Mouse (Mus musculus) megakaryocyte-erythroid progenitor cell, adult 5-6 weeks (primary cell): ENCODE data around the gene Esyt1. TPM values are rescaled to one million over a fixed set of nuclear protein-coding genes. Genes with fewer than 3 reads are reported as not detected.

Experiments used
- ATAC-seq: replicated peaks from 2 replicates; pipeline ENCODE4 v1.8.0; 2016; ENCODE audit warnings: mild to moderate bottlenecking, inconsistent platforms; ENCODE audit not compliant: severe bottlenecking, poor library complexity, low FRiP score, low TSS enrichment
- total RNA-seq, 2 experiments: library from RNA; stranded (forward) in 1 of 2; stranded (reverse) in 1 of 2; fragments of 200-1000, 215-1000 nt in 1 of 2; fragments of >200 nt in 1 of 2; fragmentation: Nextera tagmentation in 1 of 2; gene quantifications; 2 replicates each; pipeline ENCODE4 v1.2.3; 2014 to 2017

Esyt1 gene
- total RNA-seq, 2 experiments from 2014 or later = 49.7 to 66.2 TPM

DNA sequence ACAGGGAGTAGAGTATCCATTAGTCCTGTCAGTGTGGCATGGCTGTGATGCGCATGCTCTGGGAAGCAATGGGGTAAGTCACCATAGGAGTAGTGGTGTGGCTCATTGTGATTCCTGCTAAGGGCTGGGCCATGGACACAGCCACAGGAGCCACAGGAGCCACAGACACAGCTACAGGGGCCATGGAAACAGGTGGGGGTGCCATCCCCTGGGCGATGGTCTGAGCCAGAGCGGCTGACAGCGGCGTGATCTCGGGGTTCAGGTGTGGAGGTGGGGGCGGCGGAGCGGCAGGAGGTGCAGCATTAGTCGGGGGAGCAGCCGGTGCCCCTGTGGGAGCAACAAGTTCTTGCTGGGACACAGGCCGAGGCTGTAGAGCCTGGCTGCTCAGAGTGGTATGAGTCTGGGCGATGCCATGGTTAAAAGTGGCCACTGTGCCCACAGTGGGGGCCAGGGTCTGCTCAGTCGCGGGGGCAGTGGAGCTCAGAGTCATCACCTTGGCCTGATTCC lies 18.5 kb upstream of the Esyt1 start:
- ATAC-seq = no peak

GRCm38 (mm10) chr10:128543100-128543499 lies 17.4 kb upstream of the Esyt1 start:
- no peak for ATAC-seq

GRCm38 (mm10) chr10:128538340-128538870 lies 12.7 kb upstream of the Esyt1 start:
- ATAC-seq = no peak

DNA sequence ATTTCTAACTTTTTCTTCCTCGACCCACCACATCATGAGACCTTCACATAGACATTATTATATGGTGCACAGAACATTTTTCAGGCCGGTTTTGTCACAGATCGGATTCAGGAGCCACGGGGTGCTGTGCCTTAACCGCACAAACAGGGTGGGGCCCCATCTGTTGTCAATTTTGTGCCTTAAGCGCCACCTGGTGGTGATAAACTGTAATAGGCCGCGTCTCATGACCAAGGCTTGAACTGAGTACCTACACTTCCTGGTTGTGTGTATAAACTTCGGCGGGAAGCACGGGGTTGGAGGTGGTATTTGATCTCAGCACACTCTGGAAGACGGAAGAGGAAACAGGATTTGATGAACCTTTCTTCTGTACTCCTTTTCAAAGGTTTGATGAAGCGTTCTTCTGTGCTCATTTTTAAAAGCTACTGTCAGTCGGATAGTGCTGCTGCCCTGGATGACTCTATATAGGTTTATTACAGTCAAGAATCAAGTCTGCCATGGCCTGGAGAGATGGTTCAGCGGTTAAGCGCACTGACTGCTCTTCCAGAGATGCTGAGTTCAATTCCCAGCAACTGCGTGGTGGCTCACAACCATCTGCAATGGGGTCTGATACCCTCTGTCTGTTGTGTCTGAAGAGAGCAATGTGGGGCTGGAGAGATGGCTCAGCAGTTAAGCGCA lies 10.7 kb upstream of the Esyt1 start:
- ATAC-seq = peak; percentile 97

- ATAC-seq = peak; percentile 41
Measured at GRCm38 (mm10) chr10:128535624-128536265, 10.1 kb upstream of the Esyt1 start.

DNA sequence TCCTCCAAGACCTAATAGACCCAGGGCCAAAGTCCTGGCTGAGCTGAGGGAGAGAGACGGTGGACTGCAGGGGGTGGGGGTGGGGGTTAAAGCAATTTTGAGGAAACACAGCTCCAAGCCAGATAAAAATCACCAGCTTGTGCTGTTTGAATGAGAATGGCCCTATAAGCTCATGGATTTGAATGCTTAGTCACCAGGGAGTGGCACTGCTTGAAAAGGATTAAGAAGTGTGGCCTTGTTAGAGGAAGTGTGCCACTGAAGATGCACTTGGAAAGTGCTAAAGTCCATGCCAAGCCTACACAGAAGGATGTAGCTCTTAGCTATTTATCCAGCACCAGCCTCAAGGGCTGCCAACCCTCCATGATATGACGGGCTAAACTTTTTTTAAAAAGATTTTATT lies 9.5 kb upstream of the Esyt1 start:
- no peak for ATAC-seq

DNA sequence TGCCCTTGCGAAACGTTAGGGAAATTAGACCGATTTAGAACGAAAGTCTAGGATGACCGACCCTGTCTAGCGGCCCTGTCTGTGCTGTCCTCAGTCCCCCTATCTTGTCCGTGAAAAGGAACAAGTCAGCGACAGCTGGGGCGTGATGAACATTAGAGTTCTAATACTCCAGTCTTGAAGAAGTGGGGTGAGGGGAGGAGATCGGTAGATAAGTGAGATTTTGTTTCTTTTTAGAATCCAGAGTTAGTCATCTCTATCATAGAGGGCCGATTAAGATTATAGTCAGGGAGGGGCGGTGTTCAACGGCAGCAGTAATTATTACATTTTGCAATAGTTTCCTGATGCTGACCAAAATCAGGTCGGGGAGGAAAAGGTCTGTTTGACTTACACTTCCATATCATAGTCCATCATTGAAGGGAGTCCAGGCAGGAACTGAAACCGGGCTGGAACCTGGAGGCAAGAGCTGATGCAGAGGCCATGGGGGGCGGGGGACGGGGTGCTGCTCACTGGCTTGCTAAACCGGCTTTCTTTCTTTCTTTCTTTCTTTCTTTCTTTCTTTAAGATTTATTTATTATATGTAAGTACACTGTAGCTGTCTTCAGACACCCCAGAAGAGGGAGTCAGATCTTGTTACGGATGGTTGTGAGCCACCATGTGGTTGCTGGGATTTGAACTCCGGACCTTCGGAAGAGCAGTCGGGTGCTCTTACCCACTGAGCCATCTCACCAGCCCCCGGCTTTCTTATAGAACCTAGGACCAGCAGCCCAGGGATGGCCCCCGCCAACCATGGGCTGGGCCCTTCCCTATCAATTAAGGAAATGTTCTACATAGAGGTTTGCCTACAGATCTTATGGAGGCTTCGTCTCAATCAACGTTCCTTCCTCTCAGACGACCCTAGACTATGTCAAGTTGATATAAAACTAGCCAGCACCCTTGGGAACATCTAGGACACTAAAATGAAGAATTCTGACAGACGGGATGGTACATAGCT lies 990 bp upstream of the Esyt1 start:
- no peak for ATAC-seq

- peak; percentile 53 for ATAC-seq
Measured at GRCm38 (mm10) chr10:128524732-128525662, 674 bp downstream of the Esyt1 start.

- ATAC-seq = no peak; the same call in 1 of the 2 replicates
Measured at GRCm38 (mm10) chr10:128524111-128524731, 1.4 kb downstream of the Esyt1 start.

DNA sequence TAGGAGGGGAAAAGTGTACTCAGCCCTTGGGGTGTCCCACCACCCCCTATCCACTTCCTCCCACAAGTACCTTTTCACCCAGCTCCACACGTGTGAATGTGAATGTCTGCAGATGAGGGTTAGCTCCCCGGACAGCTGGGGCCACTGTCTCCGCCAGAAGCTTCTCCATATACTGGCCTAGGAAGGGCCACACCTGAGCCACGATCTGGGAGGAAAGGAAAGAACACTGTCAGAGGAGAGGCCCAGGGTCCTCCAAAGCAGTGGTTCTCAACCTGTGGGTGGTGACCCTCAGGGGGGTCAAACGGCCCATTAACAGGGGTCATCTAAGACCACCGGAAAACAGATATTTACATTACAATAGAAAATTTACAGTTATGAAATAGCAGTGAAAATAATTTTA lies 3.3 kb downstream of the Esyt1 start:
- no peak for ATAC-seq

GRCm38 (mm10) chr10:128520591-128520990 lies 5.1 kb downstream of the Esyt1 start:
- ATAC-seq = no peak

GRCm38 (mm10) chr10:128518833-128519232 lies 6.8 kb downstream of the Esyt1 start:
- ATAC-seq = peak; percentile 33; the same call in 1 of the 2 replicates

- ATAC-seq = no peak
Measured at GRCm38 (mm10) chr10:128516677-128517076, 9.0 kb downstream of the Esyt1 start.

DNA sequence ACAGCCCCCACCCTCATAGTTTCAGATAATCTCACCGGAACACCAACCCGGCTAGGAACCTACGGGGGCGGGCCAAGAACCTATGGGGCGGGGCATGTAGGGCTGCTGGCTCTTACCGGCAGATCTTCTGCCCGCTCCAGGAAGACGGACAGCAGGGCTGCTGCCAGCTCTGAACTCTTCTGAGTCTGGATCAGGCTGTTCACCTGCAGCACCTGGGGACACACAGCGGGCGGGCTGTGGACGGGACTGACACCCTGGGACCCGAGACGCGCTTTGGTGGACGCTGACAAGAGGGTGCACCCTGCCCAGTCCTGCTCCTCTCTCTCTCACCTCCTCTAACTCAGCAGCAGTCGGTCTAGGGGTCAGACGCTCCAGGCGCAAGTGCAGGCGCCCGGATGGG lies 9.6 kb downstream of the Esyt1 start:
- ATAC-seq = no peak

DNA sequence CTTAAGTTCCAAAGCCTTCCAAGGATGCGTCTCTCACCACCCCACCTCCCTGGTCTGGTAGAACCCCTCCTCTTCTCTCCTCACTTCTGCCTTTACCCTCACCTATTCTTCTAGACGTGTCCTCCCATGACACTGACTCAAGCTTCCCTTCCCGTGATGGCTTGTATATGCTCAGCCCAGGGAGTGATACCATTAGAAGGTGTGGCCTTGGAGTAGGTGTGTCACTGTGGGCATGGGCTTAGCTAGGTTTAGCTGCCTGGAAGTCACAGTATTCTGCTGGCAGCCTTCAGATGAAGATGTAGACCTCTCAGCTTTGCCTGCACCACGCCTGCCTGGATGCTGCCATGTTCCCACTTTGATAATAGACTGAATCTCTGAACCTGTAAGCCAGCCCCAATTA lies 10.6 kb downstream of the Esyt1 start:
- no peak for ATAC-seq

DNA sequence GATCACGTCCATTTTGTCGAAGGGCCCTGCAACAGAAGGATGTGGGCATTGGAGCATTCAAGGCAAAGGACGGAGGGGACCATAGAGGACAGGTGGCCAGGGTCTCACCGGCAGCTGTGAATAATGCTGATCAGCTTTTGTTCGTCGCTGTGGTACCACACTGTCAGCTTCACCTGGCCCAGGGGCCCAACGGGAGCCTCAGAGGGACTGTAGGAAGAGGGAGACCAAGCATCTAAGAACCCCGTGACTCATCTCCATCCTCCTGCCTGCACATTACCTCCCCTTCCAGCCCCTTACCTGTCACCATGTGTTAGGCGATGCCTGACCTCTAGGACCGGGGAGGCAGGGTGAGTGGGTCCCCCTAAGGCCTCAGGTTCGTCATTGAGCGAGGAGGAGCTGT lies 13.9 kb downstream of the Esyt1 start:
- ATAC-seq = no peak

GRCm38 (mm10) chr10:128511189-128511588 lies 14.5 kb downstream of the Esyt1 start:
- ATAC-seq = 0 out of 2 replicates have a peak, but pooled peaks have one; percentile 51

DNA sequence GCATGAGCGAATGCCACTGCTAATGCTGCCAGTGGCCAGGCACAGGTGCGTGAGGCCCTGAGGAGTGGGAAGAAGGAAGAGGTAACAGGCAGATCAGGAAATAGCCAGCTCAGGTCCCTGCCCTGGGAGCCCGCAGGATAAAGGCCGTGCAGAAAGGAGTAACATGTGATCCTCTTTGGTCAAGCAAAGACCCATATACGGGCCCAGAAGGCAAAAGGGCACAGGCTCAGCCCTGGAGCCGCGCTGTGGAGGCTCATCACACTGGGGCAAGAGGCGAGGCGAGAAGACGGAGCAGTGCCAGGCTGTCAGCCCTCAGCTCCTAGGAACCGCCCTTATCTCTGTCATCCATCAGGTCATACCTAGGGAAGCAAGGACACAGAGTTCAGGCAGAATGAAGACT lies 15.4 kb downstream of the Esyt1 start:
- 0 out of 2 replicates have a peak, but pooled peaks have one; percentile 36 for ATAC-seq
